Mouse (Mus musculus) testis, postnatal 10 days (tissue): ENCODE results near the gene Olfr987.
"Not testable (repeated sequence)": the region's sequence is repeated elsewhere in the genome, so short reads cannot be mapped to it uniquely, and the experiment has no call there.

ENCODE experiments used
- DNase-seq: peaks from one replicate; pipeline ENCODE4 v3.0.0; 2021; ENCODE audit warnings: low spot score

The Olfr987 gene

GRCm38 (mm10) chr2:85339215-85339614, at the start of gene Olfr987:
Gene Olfr987 (minus strand): TSS chr2:85339315.
- DNase-seq: not testable (repeated sequence)

GRCm38 (mm10) chr2:85363127-85363526, 24.0 kb upstream of the Olfr987 start, which contains the start of gene Olfr988:
Gene Olfr988 (minus strand): TSS chr2:85363227.
- DNase-seq: not testable (repeated sequence)

- no peak for DNase-seq
Measured at GRCm38 (mm10) chr2:85339972-85340371, 857 bp upstream of the Olfr987 start.

GRCm38 (mm10) chr2:85319106-85319505, 20.0 kb downstream of the Olfr987 start:
- DNase-seq: no peak

- no peak for DNase-seq
Measured at GRCm38 (mm10) chr2:85285406-85285805, 53.7 kb downstream of the Olfr987 start.

GRCm38 (mm10) chr2:85284626-85285025, 54.5 kb downstream of the Olfr987 start:
- DNase-seq: no peak

GRCm38 (mm10) chr2:85283631-85284466, 55.3 kb downstream of the Olfr987 start:
- no peak for DNase-seq

- DNase-seq: no peak
Measured at GRCm38 (mm10) chr2:85281023-85281422, 58.1 kb downstream of the Olfr987 start.
